Mouse (Mus musculus) ovary, postnatal 14 days (tissue): Measurements from ENCODE around the gene Tnrc6a.
"Not testable (repeated sequence)": the region's sequence is repeated elsewhere in the genome, so short reads cannot be mapped to it uniquely, and the experiment has no call there.

ENCODE experiments used
- DNase-seq: peaks from one replicate; pipeline ENCODE4 v3.0.0; 2022; ENCODE audit warnings: low spot score

Gene Tnrc6a

GRCm38 (mm10) chr7:123123665-123124298, at the start of gene Tnrc6a:
Gene Tnrc6a, plus strand, starts transcription at chr7:123123885.
- peak; percentile 88 for DNase-seq

- no peak for DNase-seq
Measured at GRCm38 (mm10) chr7:123082236-123082635, 41.4 kb upstream of the Tnrc6a start.

- no peak for DNase-seq
Measured at GRCm38 (mm10) chr7:123083441-123084123, 40.1 kb upstream of the Tnrc6a start.

- DNase-seq, result no peak
Measured at GRCm38 (mm10) chr7:123084180-123084691, 39.4 kb upstream of the Tnrc6a start.

GRCm38 (mm10) chr7:123084708-123085107, 39.0 kb upstream of the Tnrc6a start:
- no peak for DNase-seq

GRCm38 (mm10) chr7:123088920-123089319, 34.8 kb upstream of the Tnrc6a start:
- DNase-seq, result no peak

- no peak for DNase-seq
Measured at GRCm38 (mm10) chr7:123096344-123097120, 27.2 kb upstream of the Tnrc6a start.

- peak; percentile 71 for DNase-seq
Measured at GRCm38 (mm10) chr7:123097891-123098750, 25.6 kb upstream of the Tnrc6a start.

GRCm38 (mm10) chr7:123101295-123101694, 22.4 kb upstream of the Tnrc6a start:
- no peak for DNase-seq

- not testable (repeated sequence) for DNase-seq
Measured at GRCm38 (mm10) chr7:123105381-123105780, 18.3 kb upstream of the Tnrc6a start.

GRCm38 (mm10) chr7:123105906-123106305, 17.8 kb upstream of the Tnrc6a start:
- DNase-seq, result no peak

GRCm38 (mm10) chr7:123106326-123106725, 17.4 kb upstream of the Tnrc6a start:
- DNase-seq, result no peak

GRCm38 (mm10) chr7:123108058-123109055, 15.3 kb upstream of the Tnrc6a start:
- no peak for DNase-seq

GRCm38 (mm10) chr7:123109361-123110000, 14.2 kb upstream of the Tnrc6a start:
- DNase-seq, result no peak

GRCm38 (mm10) chr7:123110135-123110534, 13.6 kb upstream of the Tnrc6a start:
- no peak for DNase-seq

- no peak for DNase-seq
Measured at GRCm38 (mm10) chr7:123113590-123113989, 10.1 kb upstream of the Tnrc6a start.

- no peak for DNase-seq
Measured at GRCm38 (mm10) chr7:123116799-123117198, 6.9 kb upstream of the Tnrc6a start.

GRCm38 (mm10) chr7:123117209-123117608, 6.5 kb upstream of the Tnrc6a start:
- no peak for DNase-seq

GRCm38 (mm10) chr7:123120516-123120915, 3.2 kb upstream of the Tnrc6a start:
- no peak for DNase-seq

- no peak for DNase-seq
Measured at GRCm38 (mm10) chr7:123124299-123124716, 623 bp downstream of the Tnrc6a start.
